Mouse (Mus musculus) CH12.LX (cell line): Measurements from ENCODE around the gene Dstn. TPM values are rescaled to one million over a fixed set of nuclear protein-coding genes. Genes with fewer than 3 reads are reported as not detected.

Experiments used
- DNase-seq: peaks from one replicate; pipeline ENCODE4 v3.0.0-alpha.2; 2013; ENCODE audit errors: extremely low read depth
- H3K27ac ChIP-seq: 2 replicates; pipeline ENCODE4 v1.5.1; 2012; ENCODE audit warnings: low read depth, mild to moderate bottlenecking, control low read depth, moderate library complexity; ENCODE audit not compliant: insufficient read depth
- H3K27me3 ChIP-seq: replicated peaks from 2 replicates; pipeline ENCODE3; 2012; ENCODE audit warnings: inconsistent platforms
- H3K36me3 ChIP-seq, 2 experiments: replicated peaks in 1 of 2; 2 replicates each; pipeline versions ENCODE3 to v1.6.1; 2012; ENCODE audit warnings: inconsistent platforms in 1 of 2, low read length in 1 of 2, mild to moderate bottlenecking in 1 of 2, mixed read lengths in 1 of 2, moderate library complexity in 1 of 2; ENCODE audit not compliant: control insufficient read depth in 1 of 2, insufficient read depth in 1 of 2
- H3K4me1 ChIP-seq, 2 experiments: 2 replicates each; pipeline ENCODE4 v1.6.1; 2012; ENCODE audit warnings: inconsistent platforms in 1 of 2, moderate library complexity in 1 of 2; ENCODE audit not compliant: insufficient read depth in 2 of 2, control insufficient read depth in 1 of 2
- H3K4me2 ChIP-seq: 2 replicates; pipeline ENCODE4 v1.6.1; 2012; ENCODE audit warnings: low read depth, mild to moderate bottlenecking, control low read depth; ENCODE audit not compliant: poor library complexity, insufficient read depth, severe bottlenecking
- H3K4me3 ChIP-seq, 3 experiments: fragments of 150-350 bp in 1 of 3; sonication (generic) in 1 of 3; replicated peaks in 1 of 3; 2 replicates each; pipeline versions ENCODE3 to v1.5.1; 2011 to 2012; ENCODE audit warnings: low read depth in 2 of 3, low read length in 2 of 3, mild to moderate bottlenecking in 2 of 3, moderate library complexity in 2 of 3, control low read depth in 1 of 3, improper control_type of control experiment in 1 of 3, inconsistent platforms in 1 of 3, mixed read lengths in 1 of 3; ENCODE audit not compliant: poor library complexity in 1 of 3
- H3K79me2 ChIP-seq: replicated peaks from 2 replicates; pipeline ENCODE4 v1.6.1; 2012; ENCODE audit warnings: mild to moderate bottlenecking, moderate library complexity; ENCODE audit not compliant: control insufficient read depth, poor library complexity, insufficient read depth, severe bottlenecking; ENCODE audit errors: extremely low read depth
- H3K9ac ChIP-seq: 2 replicates; pipeline ENCODE4 v1.6.1; 2012; ENCODE audit warnings: low read depth, mild to moderate bottlenecking, control low read depth, moderate library complexity; ENCODE audit not compliant: insufficient read depth
- H3K9me3 ChIP-seq: replicated peaks from 2 replicates; pipeline ENCODE3; 2012; ENCODE audit warnings: low read length, inconsistent platforms, mixed read lengths
- CTCF ChIP-seq, 2 experiments: IDR thresholded peaks in 1 of 2; conservative IDR thresholded peaks in 1 of 2; 2 replicates each; pipeline ENCODE4 v1.5.1; 2011 to 2012; ENCODE audit warnings: low read depth in 2 of 2, low read length in 2 of 2, improper control_type of control experiment in 1 of 2, inconsistent platforms in 1 of 2, mild to moderate bottlenecking in 1 of 2, moderate library complexity in 1 of 2
- EP300 ChIP-seq: IDR thresholded peaks from 2 replicates; pipeline ENCODE4 v1.6.1; 2011; ENCODE audit warnings: low read length, improper control_type of control experiment
- GABPA ChIP-seq: IDR thresholded peaks from 2 replicates; pipeline ENCODE4 v1.6.1; 2012; ENCODE audit warnings: low read depth, low read length, improper control_type of control experiment, inconsistent platforms; ENCODE audit not compliant: insufficient replicate concordance
- MYC ChIP-seq: IDR thresholded peaks from 2 replicates; pipeline ENCODE4 v1.6.1; 2011; ENCODE audit warnings: low read depth, mild to moderate bottlenecking, improper control_type of control experiment, low read length
- NELFE ChIP-seq: IDR thresholded peaks from 2 replicates; pipeline ENCODE4 v1.6.1; 2011; ENCODE audit warnings: low read depth, low read length, improper control_type of control experiment
- PAX5 ChIP-seq: IDR thresholded peaks from 2 replicates; pipeline ENCODE4 v1.6.1; 2012; ENCODE audit warnings: low read length, inconsistent platforms, mixed read lengths
- POLR2AphosphoS2 ChIP-seq: IDR thresholded peaks from 2 replicates; pipeline ENCODE4 v1.6.1; 2011; ENCODE audit warnings: low read depth, low read length, improper control_type of control experiment
- RAD21 ChIP-seq: IDR thresholded peaks from 2 replicates; pipeline ENCODE4 v1.6.1; 2011; ENCODE audit warnings: low read depth, mild to moderate bottlenecking, low read length, improper control_type of control experiment, moderate library complexity
- SMC3 ChIP-seq: IDR thresholded peaks from 2 replicates; pipeline ENCODE4 v1.6.1; 2011; ENCODE audit warnings: low read depth, low read length, improper control_type of control experiment
- ZKSCAN1 ChIP-seq: IDR thresholded peaks from 2 replicates; pipeline ENCODE4 v1.6.1; 2012; ENCODE audit warnings: low read depth, inconsistent platforms, low read length, improper control_type of control experiment, borderline replicate concordance
- ZMIZ1 ChIP-seq: IDR thresholded peaks from 2 replicates; pipeline ENCODE4 v1.6.1; 2012; ENCODE audit warnings: low read depth, mild to moderate bottlenecking, inconsistent platforms, low read length, improper control_type of control experiment
- ZNF384 ChIP-seq: IDR thresholded peaks from 2 replicates; pipeline ENCODE4 v1.6.1; 2012; ENCODE audit warnings: low read depth, low read length, improper control_type of control experiment, inconsistent platforms
- dilution Hi-C: fragments of 300-500 bp; cut with MboI; formaldehyde crosslinking; loops from 2 replicates; pipeline ENCODE4 v1.14.3; 2020; ENCODE audit warnings: low sequenced_read_pairs; ENCODE audit not compliant: extremely low pct_unique_long_range_greater_than_20kb, extremely low pct_ligation_motif_present
- in situ Hi-C: fragments of 300-500 bp; cut with MboI; formaldehyde crosslinking; loops from 3 replicates; pipeline ENCODE4 v1.14.3; 2019; ENCODE audit warnings: low sequenced_read_pairs, low pct_ligation_motif_present, low pct_unique_long_range_greater_than_20kb, mixed read lengths
- polyA plus RNA-seq: library from polyadenylated mRNA; unstranded; fragments of >175 nt; gene quantifications from 2 replicates; pipeline ENCODE4 v1.2.1, GENCODE M21; 2012; ENCODE audit warnings: low read depth; ENCODE audit not compliant: insufficient read length
- total RNA-seq, 2 experiments: library from RNA; depleted of rRNA; stranded (reverse); fragments of 300-350 nt in 1 of 2; fragments of >200 nt in 1 of 2; gene quantifications; 2 replicates each; pipeline ENCODE4 v1.2.3; 2012 to 2014

Gene Dstn
- total and polyA plus RNA-seq, 3 experiments, result 68.9 to 266 (median 151) TPM

GRCm38 (mm10) chr2:143978444-143979147 lies 63.5 kb downstream of the Dstn start:
- no peak overlapping the region for H3K4me2 ChIP-seq
- H3K36me3 ChIP-seq, result peaks cover 11 to 66% of the 10 kb centered on the region in 2 experiments
- TF ChIP-seq MYC (0 out of 2 replicates have a peak, but pooled peaks have one; percentile 10), POLR2AphosphoS2 (no peak), SMC3 (peak; percentile 60), CTCF (conservative IDR thresholded peaks at IDR 0.05 in 1 of 2, IDR thresholded peaks at IDR 0.05 in 1 of 2; ENCODE audit: low read depth in 2 of 2, low read length in 2 of 2) (peak in 1 of 2 experiments; percentile 57; a peak in 2 of 4 replicates), RAD21 (peak; percentile 45)
- in situ Hi-C loops (no loop called here), dilution Hi-C loops (no loop called here)
- H3K9ac ChIP-seq, result no peak overlapping the region
- H3K9me3 ChIP-seq, result no peaks in the 10 kb centered on the region
- no peaks in the 10 kb centered on the region for H3K27me3 ChIP-seq
- peaks cover 19 to 84% of the 10 kb centered on the region in 2 experiments for H3K4me1 ChIP-seq
- no peak overlapping the region for H3K27ac ChIP-seq
- peak; percentile 27 for DNase-seq
- H3K4me3 ChIP-seq, result no peak overlapping the region
- no peaks in the 10 kb centered on the region for H3K79me2 ChIP-seq

- no peak overlapping the region for H3K4me2 ChIP-seq
- TF ChIP-seq CTCF (conservative IDR thresholded peaks at IDR 0.05 in 1 of 2, IDR thresholded peaks at IDR 0.05 in 1 of 2; ENCODE audit: low read depth in 2 of 2, low read length in 2 of 2) (peak; percentile 73 to 79), PAX5 (no peak), SMC3 (peak; percentile 82), NELFE (0 out of 2 replicates have a peak, but pooled peaks have one; percentile 18), ZMIZ1 (no peak), ZNF384 (0 out of 2 replicates have a peak, but pooled peaks have one; percentile 10), RAD21 (peak; percentile 78), EP300 (no peak), ZKSCAN1 (no peak), GABPA (no peak)
- TF ChIP-seq, all 38 proteins: peak for 5
- Histone ChIP-seq H3K36me3 (peaks cover 6 to 78% of the 10 kb centered on the region in 2 experiments), H3K4me3 (no peak overlapping the region), H3K9me3 (no peaks in the 10 kb centered on the region), H3K9ac (no peak overlapping the region), H3K27me3 (no peaks in the 10 kb centered on the region), H3K79me2 (no peaks in the 10 kb centered on the region), H3K27ac (no peak overlapping the region), H3K4me1 (peaks cover 20 to 77% of the 10 kb centered on the region in 2 experiments)
- peak; percentile 60 for DNase-seq
- dilution Hi-C loops (no loop called here), in situ Hi-C loops (loop anchor here (10.0 kb wide), 1 partner anchor 146 kb away; no protein-coding TSS in a partner anchor)
Observed at GRCm38 (mm10) chr2:143980781-143981398, 65.8 kb downstream of the Dstn start.
